Mouse (Mus musculus) midbrain, embryonic 10.5 days (tissue): ENCODE measurements at regions not wholly inside any gene's neighbourhood (a gene's known extent, or its start where the extent isn't known, plus 50 kb on each side); places are given as distances from the start of the nearest gene placed in this dataset.

Experiments
- DNase-seq: peaks from one replicate; pipeline ENCODE4 v3.0.0-alpha.2; 2017; ENCODE audit warnings: low spot score
- H3K27ac ChIP-seq: fragments of 300-500 bp; sonication (generic); replicated peaks from 2 replicates; pipeline ENCODE4 v1.5.1; 2016; ENCODE audit warnings: mild to moderate bottlenecking
- H3K27me3 ChIP-seq: fragments of 300-500 bp; sonication (generic); 2 replicates; pipeline ENCODE4 v1.6.1; 2016; ENCODE audit warnings: low read depth, mild to moderate bottlenecking; ENCODE audit not compliant: poor library complexity, severe bottlenecking
- H3K36me3 ChIP-seq: fragments of 300-500 bp; sonication (generic); 2 replicates; pipeline ENCODE4 v1.6.1; 2016; ENCODE audit warnings: mild to moderate bottlenecking, moderate library complexity
- H3K4me1 ChIP-seq: fragments of 300-500 bp; sonication (generic); 2 replicates; pipeline ENCODE4 v1.6.1; 2016
- H3K4me3 ChIP-seq: fragments of 300-500 bp; sonication (generic); 2 replicates; pipeline ENCODE4 v1.5.1; 2016; ENCODE audit warnings: mild to moderate bottlenecking, moderate library complexity
- H3K9me3 ChIP-seq: fragments of 300-500 bp; sonication (generic); replicated peaks from 2 replicates; pipeline ENCODE4 v1.6.1; 2016; ENCODE audit warnings: mild to moderate bottlenecking
- WGBS: fragments of 180-500 bp; shearing (Covaris S2); methylation state at CpG from one replicate; pipeline ENCODE4 v1.1.7; 2016; 5-methylcytosine and 5-hydroxymethylcytosine counted together

GRCm38 (mm10) chr6:9693714-9694113 lies 745.5 kb downstream of the Nxph1 start:
- WGBS, result 9% methylated on average over 1 of the region's 1 CpGs
- Histone ChIP-seq H3K4me3 (no peak overlapping the region), H3K36me3 (no peaks in the 10 kb centered on the region), H3K27ac (peak overlapping the region; percentile 49; the same call in 1 of the 2 replicates), H3K4me1 (0 out of 2 replicates have a peak, but pooled peaks cover 6% of the 10 kb centered on the region), H3K27me3 (no peaks in the 10 kb centered on the region), H3K9me3 (no peaks in the 10 kb centered on the region)
- no peak for DNase-seq

- Histone ChIP-seq H3K27ac (no peak overlapping the region), H3K4me3 (no peak overlapping the region), H3K4me1 (0 out of 2 replicates have a peak, but pooled peaks cover 6% of the 10 kb centered on the region), H3K27me3 (no peaks in the 10 kb centered on the region), H3K9me3 (no peaks in the 10 kb centered on the region), H3K36me3 (no peaks in the 10 kb centered on the region)
- no peak for DNase-seq
- 81% methylated on average over 1 of the region's 1 CpGs for WGBS
Observed at GRCm38 (mm10) chr6:9697698-9698097, 749.5 kb downstream of the Nxph1 start.

- Histone ChIP-seq H3K9me3 (no peaks in the 10 kb centered on the region), H3K4me3 (no peak overlapping the region), H3K36me3 (no peaks in the 10 kb centered on the region), H3K4me1 (0 out of 2 replicates have a peak, but pooled peaks cover 6% of the 10 kb centered on the region), H3K27ac (no peak overlapping the region), H3K27me3 (no peaks in the 10 kb centered on the region)
- WGBS, result 92% methylated on average over 1 of the region's 1 CpGs
- no peak for DNase-seq
Observed at GRCm38 (mm10) chr6:9698193-9698592, 750.0 kb downstream of the Nxph1 start.
